In the genomic region with DNA sequence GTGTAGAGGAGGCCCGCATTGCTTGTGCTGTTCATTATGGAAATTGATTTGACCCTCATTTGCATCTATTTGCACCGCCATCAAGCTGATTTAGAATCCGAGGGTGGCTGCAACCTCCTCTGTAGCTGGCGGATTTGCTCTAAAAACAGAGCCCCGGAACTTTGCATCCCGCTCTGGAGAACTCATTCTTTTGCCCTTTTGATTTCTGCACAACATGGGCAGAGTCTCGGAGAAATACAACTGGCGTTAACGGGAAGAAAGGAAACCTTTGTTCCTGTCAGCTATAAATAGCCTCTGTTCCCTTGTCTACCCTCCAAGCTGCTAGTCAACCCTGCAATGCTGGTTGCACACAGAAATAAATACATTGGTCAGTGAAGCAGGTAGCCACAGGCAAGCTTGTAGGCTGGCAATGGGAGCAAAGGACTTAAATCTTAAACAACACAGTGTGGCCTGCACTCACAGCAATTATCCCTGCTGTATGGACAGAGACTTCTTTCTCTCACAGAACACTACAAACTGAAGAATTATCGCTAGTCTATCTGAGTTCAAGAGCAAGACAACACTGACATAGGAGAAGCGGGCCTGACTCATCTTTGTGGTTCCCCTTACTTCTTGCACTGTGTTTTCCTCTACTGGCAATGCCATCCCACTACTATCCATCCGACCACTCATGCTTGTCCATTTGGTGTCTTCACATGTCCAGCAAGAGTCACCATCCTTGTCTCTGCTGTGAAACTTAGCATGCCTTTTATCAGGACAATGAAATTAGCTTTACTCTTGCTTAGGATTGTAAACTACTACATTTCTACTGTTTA, we compare ENCODE assay signal across 9 mouse cellular contexts.
A peak's percentile ranks its signal among the peaks of the same experiment; 100 is the strongest.
DNase-seq lines count a peak whose midpoint lies in the region; ATAC-seq lines count a peak whose summit lies in the region.
"Had no signal": no experiment of that assay in that cellular context is flagged by ENCODE, and none has a peak within 500 bp of the region (broad histone marks: within the 10 kb centered on the region; RNA-seq: fewer than 3 reads in every experiment).

No protein-coding gene starts in this region.

- H3K9ac ChIP-seq in forebrain, embryonic 11.5 days (ENCODE audit: low read length) = peak overlapping the region; percentile 29; the same call in 1 of the 2 replicates
- H3K9ac ChIP-seq in hindbrain, embryonic 15.5 days = no peak overlapping the region
- H3K9ac ChIP-seq in midbrain, embryonic 14.5 days (replicated peaks; ENCODE audit: low read length) = no peak overlapping the region

- H3K4me2 ChIP-seq in forebrain, embryonic 11.5 days (ENCODE audit: low read depth, low read length, severe bottlenecking) = peak overlapping the region; percentile 35
- H3K4me2 ChIP-seq in hindbrain, embryonic 15.5 days = peak overlapping the region; percentile 34
- H3K4me2 ChIP-seq in midbrain, embryonic 14.5 days (ENCODE audit: low read length) = peak overlapping the region; percentile 41

- no peaks in the 10 kb centered on the region; the same call in 1 of the 2 replicates for H3K4me1 ChIP-seq in forebrain, embryonic 11.5 days (replicated peaks; ENCODE audit: control insufficient read depth, insufficient read depth, low read length)
- peaks cover 9% of the 10 kb centered on the region for H3K4me1 ChIP-seq in hindbrain, embryonic 15.5 days (replicated peaks)
- peaks cover 8% of the 10 kb centered on the region for H3K4me1 ChIP-seq in midbrain, embryonic 14.5 days (ENCODE audit: control insufficient read depth, insufficient read depth, low read length)

- H3K27me3 ChIP-seq in forebrain, embryonic 11.5 days (ENCODE audit: control insufficient read depth, insufficient read depth, low read length) = no peaks in the 10 kb centered on the region
- no peaks in the 10 kb centered on the region for H3K27me3 ChIP-seq in hindbrain, embryonic 15.5 days
- no peaks in the 10 kb centered on the region for H3K27me3 ChIP-seq in midbrain, embryonic 14.5 days (ENCODE audit: control insufficient read depth, insufficient read depth, low read length)

- H3K9me3 ChIP-seq in forebrain, embryonic 11.5 days (ENCODE audit: control insufficient read depth, low read length) = no peaks in the 10 kb centered on the region
- no peaks in the 10 kb centered on the region for H3K9me3 ChIP-seq in hindbrain, embryonic 15.5 days
- no peaks in the 10 kb centered on the region for H3K9me3 ChIP-seq in midbrain, embryonic 14.5 days (ENCODE audit: control insufficient read depth, low read length)

- no peak overlapping the region for H3K4me3 ChIP-seq in forebrain, embryonic 11.5 days (ENCODE audit: low read depth, low read length)
- no peak overlapping the region for H3K4me3 ChIP-seq in hindbrain, embryonic 15.5 days
- no peak overlapping the region for H3K4me3 ChIP-seq in midbrain, embryonic 14.5 days (replicated peaks; ENCODE audit: low read depth, low read length)

- H3K36me3 ChIP-seq in forebrain, embryonic 11.5 days (ENCODE audit: control insufficient read depth, insufficient read depth, low read length) = no peaks in the 10 kb centered on the region
- no peaks in the 10 kb centered on the region for H3K36me3 ChIP-seq in hindbrain, embryonic 15.5 days
- no peaks in the 10 kb centered on the region for H3K36me3 ChIP-seq in midbrain, embryonic 14.5 days (ENCODE audit: control insufficient read depth, insufficient read depth, low read length)
- H3K36me3 ChIP-seq: G1E had no signal

- peak; percentile 22 for DNase-seq in brain, adult 2 months (ENCODE audit: low read depth, low spot score)
- DNase-seq in forebrain, embryonic 11.5 days (ENCODE audit: low spot score) = peak; percentile 59
- DNase-seq in midbrain, embryonic 14.5 days = peak; percentile 54
- no peak for DNase-seq in ovary, adult 18-20 months (ENCODE audit: low spot score)
- DNase-seq in thymus, postnatal 14 days = no peak
- no peak for DNase-seq in testis, postnatal 14 days (ENCODE audit: low spot score)
- no peak for DNase-seq in layer of hippocampus, adult 9-11 months

- 27% methylated on average over 12 of the region's 12 CpGs for WGBS in forebrain, embryonic 11.5 days
- 25% methylated on average over 12 of the region's 12 CpGs for WGBS in hindbrain, embryonic 15.5 days
- WGBS in midbrain, embryonic 14.5 days = 30% methylated on average over 12 of the region's 12 CpGs

- ATAC-seq in forebrain, embryonic 11.5 days (replicated peaks; ENCODE audit: low FRiP score) = peak; percentile 84
- ATAC-seq in hindbrain, embryonic 15.5 days (ENCODE audit: low FRiP score, low read depth) = peak; percentile 34; the same call in 1 of the 2 replicates
- ATAC-seq in midbrain, embryonic 14.5 days (ENCODE audit: low FRiP score, low TSS enrichment) = no peak; the same call in 1 of the 2 replicates

- H3K27ac ChIP-seq in forebrain, embryonic 11.5 days (ENCODE audit: low read depth, low read length) = peak overlapping the region; percentile 46; the same call in 1 of the 2 replicates
- H3K27ac ChIP-seq in hindbrain, embryonic 15.5 days (replicated peaks) = 0 out of 2 replicates have a peak overlapping the region, but pooled peaks have one; percentile 42
- 0 out of 2 replicates have a peak overlapping the region, but pooled peaks have one; percentile 21 for H3K27ac ChIP-seq in midbrain, embryonic 14.5 days (replicated peaks; ENCODE audit: low read depth, low read length)

Comparison
In these comparisons a context has a peak if more than half of its experiments do, and no peak if none do; other contexts are left out.
1. DNase-seq: peak in brain, adult 2 months (single experiment), forebrain, embryonic 11.5 days (single experiment) and midbrain, embryonic 14.5 days (single experiment); none in ovary, adult 18-20 months (single experiment), thymus, postnatal 14 days (single experiment), testis, postnatal 14 days (single experiment) and layer of hippocampus, adult 9-11 months (single experiment).
2. Peak in every context shown above with its lines, with median percentiles within 50 percentile points of each other: H3K27ac ChIP-seq and H3K4me2 ChIP-seq.